Mouse (Mus musculus) gastrocnemius, postnatal 36 days (tissue): ENCODE results near the gene Ugt1a5. TPM values are rescaled to one million over a fixed set of nuclear protein-coding genes. Genes with fewer than 3 reads are reported as not detected.
"Not testable (repeated sequence)": the region's sequence is repeated elsewhere in the genome, so short reads cannot be mapped to it uniquely, and the experiment has no call there.

Source experiments
- DNase-seq, 2 experiments: peaks; one replicate each; pipeline ENCODE4 v3.0.0; 2022
- intact Hi-C: fragments of 180-260 bp; cut with DNase I; formaldehyde crosslinking; loops from one replicate; pipeline ENCODE4 v1.15.1; 2025
- total RNA-seq, 2 experiments: library from RNA; stranded (reverse); gene quantifications; 2 replicates each; pipeline ENCODE4 v1.2.3; 2021

Ugt1a5 gene
- total RNA-seq, 2 experiments from 2014 or later: 0.22 TPM; not detected in 1

- no peak for DNase-seq
- intact Hi-C loops: no loop called here
Observed at GRCm38 (mm10) chr1:88220336-88220735, 54.5 kb downstream of the Ugt1a5 start.

DNA sequence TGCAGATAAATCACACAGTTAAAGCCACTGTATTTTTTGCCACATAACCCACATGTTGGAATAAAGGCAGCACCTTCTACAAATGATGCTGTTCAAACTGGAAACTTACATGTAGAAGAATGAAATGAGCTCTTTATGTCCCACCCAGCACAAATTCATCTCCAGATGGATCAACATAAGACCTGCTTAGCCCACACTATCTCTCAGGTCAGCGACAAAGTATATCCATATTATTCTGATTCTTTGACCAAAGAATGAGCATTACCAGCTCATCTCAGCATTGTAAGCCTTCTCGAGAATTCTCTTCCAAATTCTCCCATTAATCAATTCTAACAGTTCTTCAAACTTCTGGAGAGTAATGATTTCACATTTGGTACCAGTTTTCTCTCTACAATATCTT lies 56.4 kb downstream of the Ugt1a5 start:
- no peak for DNase-seq
- intact Hi-C loops: no loop called here

GRCm38 (mm10) chr1:88223011-88223515 lies 57.3 kb downstream of the Ugt1a5 start:
- intact Hi-C loops, DNase-seq: not testable (repeated sequence)

DNA sequence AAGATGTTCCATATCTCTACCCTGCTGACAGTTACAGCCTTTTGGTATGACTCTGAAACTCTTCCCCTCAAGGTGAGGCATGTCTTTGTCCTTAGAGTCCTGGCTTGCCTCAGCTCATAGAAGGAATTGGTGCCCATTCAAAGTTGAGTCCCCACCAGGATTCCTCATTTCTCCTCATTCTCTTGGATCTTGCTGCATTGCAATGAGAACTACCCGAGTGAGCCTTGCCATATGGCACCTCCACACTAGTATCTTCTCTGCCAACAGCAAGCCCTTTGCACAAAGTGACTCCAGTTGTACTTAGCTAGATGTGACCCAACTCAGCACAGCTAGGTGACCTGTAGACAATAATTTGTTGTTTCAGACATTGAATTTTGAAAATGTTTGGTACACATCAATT lies 57.8 kb downstream of the Ugt1a5 start:
- DNase-seq: peak in 1 of 2 experiments; percentile 5
- intact Hi-C loops: no loop called here

DNA sequence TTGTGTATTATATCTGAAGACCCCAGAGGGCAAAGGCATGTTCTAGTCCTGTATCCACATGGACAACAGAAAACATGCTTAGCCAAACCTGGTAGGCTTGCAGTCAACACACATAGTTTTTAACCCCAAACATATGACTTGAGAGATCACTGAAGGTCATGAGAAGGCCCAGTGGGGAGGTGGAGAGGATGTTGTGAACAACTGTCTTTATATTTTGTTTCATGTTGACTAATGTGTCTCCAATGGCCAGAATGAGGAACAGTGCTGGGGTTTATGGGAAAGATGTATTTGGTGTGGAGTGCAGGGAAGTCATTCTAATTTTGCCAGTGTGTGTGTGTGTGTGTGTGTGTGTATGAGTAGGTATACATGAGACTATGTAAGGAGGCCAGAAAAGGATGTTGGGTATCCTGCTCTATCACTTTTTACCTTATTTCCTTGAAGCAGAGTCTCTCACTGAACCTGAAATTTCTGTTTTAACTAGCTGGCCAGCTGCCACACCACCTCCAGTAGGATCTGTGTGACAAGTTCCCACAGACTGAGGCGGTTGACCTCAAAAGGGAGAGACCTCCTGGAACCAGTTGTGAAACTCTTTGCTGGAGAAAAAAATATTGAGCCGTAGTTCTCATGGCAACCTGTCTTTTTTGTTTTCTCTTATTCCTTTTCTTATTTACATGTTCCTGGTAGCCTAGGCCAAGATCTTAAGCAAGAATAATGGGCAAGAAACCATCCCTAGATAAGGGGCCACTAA lies 58.4 kb downstream of the Ugt1a5 start:
- intact Hi-C loops: no loop called here
- no peak for DNase-seq

DNA sequence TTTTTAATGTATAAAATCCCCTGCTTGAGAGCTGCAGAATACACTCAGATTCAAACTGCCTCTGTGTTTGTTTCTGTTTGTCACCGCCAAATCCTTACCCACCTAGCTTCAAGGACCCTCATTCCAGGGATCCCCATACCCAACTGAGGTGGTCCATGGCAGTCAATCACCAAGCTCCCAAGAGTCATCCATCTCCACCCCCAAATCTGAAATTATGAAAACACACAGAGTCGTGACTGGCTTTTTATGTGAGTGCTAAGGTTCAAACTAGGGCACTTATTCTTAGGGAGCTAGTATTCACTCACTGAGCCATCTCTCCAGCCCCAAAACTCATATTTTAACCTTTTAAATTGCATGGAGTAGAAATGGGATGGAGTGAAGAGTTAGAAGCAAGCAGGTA lies 59.5 kb downstream of the Ugt1a5 start:
- intact Hi-C loops, DNase-seq: not testable (repeated sequence)

DNA sequence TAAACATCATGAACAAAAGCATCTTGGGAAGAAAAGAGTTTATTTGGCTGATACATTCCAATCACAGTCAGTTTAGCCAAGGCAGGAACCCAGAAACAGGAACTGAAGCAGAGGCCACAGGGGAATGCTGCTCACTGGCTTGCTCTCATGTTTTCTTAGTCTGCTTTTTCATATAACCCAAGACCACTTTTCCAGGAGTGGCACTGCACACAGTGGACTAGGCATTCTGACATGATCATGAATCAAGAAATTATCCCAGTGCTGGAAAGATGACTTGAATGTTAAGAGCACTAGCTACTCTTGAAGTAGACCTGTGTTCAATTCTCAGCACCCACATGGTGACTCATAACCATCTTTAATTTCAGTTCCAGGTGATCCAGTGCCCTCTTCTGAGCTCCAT lies 59.9 kb downstream of the Ugt1a5 start:
- intact Hi-C loops: no loop called here
- no peak for DNase-seq

- peak; percentile 8 to 10 for DNase-seq
- intact Hi-C loops: no loop called here
Observed at GRCm38 (mm10) chr1:88226670-88227379, 61.0 kb downstream of the Ugt1a5 start, which contains the start of gene Mroh2a. Gene Mroh2a (plus strand): TSS chr1:88226986.

GRCm38 (mm10) chr1:88227482-88227881 lies 61.7 kb downstream of the Ugt1a5 start:
- intact Hi-C loops: no loop called here
- peak in 1 of 2 experiments; percentile 13 for DNase-seq

- intact Hi-C loops: no loop called here
- DNase-seq: peak; percentile 5 to 22
Observed at GRCm38 (mm10) chr1:88228121-88228520, 62.3 kb downstream of the Ugt1a5 start.

GRCm38 (mm10) chr1:88229566-88229965 lies 63.8 kb downstream of the Ugt1a5 start:
- no peak for DNase-seq

DNA sequence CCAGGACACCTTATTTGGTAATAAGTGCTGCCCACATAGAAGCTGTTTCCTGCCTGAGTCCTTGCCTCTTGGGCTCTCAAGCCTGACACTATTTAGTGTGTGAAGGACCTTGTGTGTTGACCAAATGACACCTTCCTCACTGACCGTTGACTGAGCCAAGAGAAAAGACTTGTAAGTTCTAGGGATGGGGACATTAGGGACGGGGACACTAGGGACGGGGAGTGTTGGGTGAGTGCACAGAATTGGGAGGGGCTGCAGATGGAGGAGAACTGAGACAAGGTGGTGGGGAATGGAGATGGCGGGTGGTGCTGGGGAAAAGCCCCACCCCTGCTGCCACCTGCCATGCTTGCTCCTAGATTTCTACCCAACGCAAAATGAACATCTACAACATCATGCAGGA lies 64.2 kb downstream of the Ugt1a5 start:
- intact Hi-C loops: no loop called here
- peak in 1 of 2 experiments; percentile 5 for DNase-seq

More at GRCm38 (mm10) chr1:88229566-88229965, 63.8 kb downstream of the Ugt1a5 start:
- intact Hi-C loops: no loop called here

DNA sequence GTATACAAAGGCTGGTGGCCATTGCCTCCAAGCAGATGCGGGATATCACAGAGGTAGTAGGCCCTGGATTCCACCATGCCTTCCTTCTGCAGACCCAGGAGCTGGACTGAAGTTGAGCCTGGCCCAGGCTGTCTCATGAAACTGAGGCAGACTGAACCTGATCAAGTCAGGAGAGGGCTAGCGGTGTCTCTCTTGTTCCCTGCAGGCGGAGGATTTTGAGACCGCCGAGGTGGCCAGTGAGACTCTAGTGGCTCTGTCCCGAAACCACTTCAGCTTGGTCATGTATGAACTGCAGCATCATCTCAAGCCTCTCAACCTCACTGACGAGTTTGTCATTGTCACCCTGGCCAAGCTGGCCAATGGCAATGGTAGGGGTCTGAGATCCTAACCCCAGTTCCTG lies 64.6 kb downstream of the Ugt1a5 start:
- peak in 1 of 2 experiments; percentile 6 for DNase-seq
- intact Hi-C loops: no loop called here

- intact Hi-C loops: no loop called here
- peak in 1 of 2 experiments; percentile 10 for DNase-seq
Observed at GRCm38 (mm10) chr1:88230981-88231802, 65.4 kb downstream of the Ugt1a5 start.

GRCm38 (mm10) chr1:88231803-88232499 lies 66.1 kb downstream of the Ugt1a5 start:
- peak; percentile 4 to 15 for DNase-seq
- intact Hi-C loops: no loop called here

- DNase-seq: peak; percentile 3 to 17
- intact Hi-C loops: no loop called here
Observed at GRCm38 (mm10) chr1:88232664-88233380, 67.0 kb downstream of the Ugt1a5 start.

DNA sequence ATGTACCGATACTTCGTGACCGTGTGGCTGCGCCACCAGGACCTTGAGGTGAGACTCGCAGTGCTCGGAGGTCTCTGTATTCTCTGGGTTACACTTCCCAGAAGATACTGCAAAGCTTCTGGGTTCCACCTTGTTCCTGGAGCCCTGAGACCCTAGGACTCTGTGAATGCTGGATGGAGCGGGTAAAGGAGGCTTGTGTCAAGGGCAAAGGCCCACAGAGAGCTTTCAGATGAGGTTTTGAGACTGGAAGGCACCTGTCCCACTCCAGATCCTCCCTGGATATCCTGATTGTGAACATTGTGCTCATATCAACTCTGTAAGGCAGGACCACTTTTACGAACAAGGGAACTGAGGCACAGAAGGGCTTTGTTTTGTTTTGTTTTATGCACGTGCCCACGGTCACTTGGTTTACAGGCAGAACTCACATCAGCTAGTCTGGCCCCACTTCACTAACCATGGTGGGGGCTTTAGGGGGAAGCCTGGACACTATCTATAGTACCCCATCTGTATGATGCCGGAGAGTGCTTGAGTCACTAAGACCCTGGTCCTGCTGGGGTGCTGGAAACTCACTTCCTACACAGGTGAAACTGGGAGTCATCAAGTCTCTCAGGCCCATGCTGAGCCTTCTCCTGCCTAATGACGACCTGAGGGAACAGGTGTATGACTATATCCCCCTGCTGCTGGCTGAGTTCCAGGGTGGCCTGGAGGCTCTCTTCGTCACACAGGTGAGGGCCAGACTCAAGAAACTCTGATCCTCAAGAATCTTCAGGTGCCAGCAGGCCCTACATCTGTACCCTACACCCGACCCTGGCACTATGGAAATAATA lies 67.8 kb downstream of the Ugt1a5 start:
- DNase-seq: peak; percentile 3 to 39
- intact Hi-C loops: no loop called here

DNA sequence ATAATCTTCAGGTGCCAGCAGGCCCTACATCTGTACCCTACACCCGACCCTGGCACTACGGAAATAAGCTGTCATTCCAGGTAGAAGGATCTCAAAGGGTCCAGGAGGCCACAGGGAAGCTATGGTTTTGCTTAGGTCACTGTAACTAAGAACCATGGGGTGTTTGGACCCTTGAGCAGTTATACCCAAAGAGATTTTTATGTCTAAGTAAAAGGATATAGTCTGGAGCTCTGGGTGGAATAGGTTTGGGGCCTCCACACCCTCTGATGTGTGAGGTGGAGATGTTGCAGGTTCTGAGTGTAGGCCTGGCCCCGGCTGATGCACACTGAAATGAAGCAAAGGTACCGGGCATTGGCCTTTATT lies 68.4 kb downstream of the Ugt1a5 start:
- intact Hi-C loops: no loop called here
- DNase-seq: no peak

DNA sequence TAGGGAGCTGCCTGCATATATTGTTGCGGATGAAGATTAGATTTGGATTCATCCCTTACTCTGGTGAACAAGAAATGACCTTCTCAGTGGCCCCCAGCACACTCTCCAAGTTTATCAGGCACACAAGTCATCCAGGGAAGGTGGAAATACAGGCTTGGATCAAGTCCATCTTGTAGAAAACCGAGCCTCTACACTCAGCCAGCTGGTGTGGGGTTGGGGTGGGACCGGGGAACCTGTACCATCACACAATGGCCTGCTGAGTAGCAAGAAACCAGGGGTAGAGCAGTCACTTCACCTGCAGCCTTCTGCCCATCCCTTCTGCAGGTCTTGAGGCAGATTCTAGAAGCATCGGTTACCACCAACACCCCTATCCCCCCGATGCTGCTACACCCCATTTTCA lies 68.8 kb downstream of the Ugt1a5 start:
- intact Hi-C loops: no loop called here
- peak in 1 of 2 experiments; percentile 19 for DNase-seq
